Mouse (Mus musculus): ENCODE measurements around the gene Adam19. TPM values are rescaled to one million over a fixed set of nuclear protein-coding genes. Genes with fewer than 3 reads are reported as not detected.
"Not testable (repeated sequence)": the region's sequence is repeated elsewhere in the genome, so short reads cannot be mapped to it uniquely, and the experiment has no call there.

Gene Adam19
- polyA plus RNA-seq, 1 experiment from 2014 or later = 15.2 TPM

DNA sequence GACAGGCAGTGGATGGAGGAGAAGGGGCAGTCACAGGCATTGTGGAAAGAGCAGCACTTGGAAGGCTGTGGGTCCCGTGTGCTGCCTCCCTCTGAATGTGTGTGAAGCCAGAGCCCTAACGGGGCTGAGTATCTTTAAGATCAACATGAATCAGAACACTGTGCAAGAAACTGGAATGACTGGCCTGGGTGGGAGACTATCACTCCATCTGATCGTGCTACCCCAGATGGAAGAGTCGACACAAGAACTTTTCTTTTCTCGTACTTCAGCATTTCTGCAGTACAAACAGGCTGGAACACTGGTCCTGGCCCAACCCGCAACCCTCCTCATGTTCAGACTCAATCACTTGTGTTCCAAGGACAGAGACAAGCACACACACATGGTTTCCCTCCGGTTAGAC, 112.7 kb downstream of the Adam19 start:
- DNase-seq (ENCODE audit: low spot score) (no peak), ATAC-seq (ENCODE audit: low read depth) (no peak)
- peaks cover 11% of the 10 kb centered on the region for H3K27me3 ChIP-seq (replicated peaks; ENCODE audit: control insufficient read depth, insufficient read depth, low read length)
- H3K4me3 ChIP-seq (ENCODE audit: low read depth, low read length) = no peak overlapping the region
- H3K9me3 ChIP-seq (ENCODE audit: control insufficient read depth, low read length) = no peaks in the 10 kb centered on the region
- no peak overlapping the region for H3K27ac ChIP-seq (replicated peaks; ENCODE audit: low read depth, low read length)
- WGBS = 80% methylated on average over 7 of the region's 7 CpGs
- no peaks in the 10 kb centered on the region for H3K36me3 ChIP-seq (ENCODE audit: control insufficient read depth, insufficient read depth, low read length)
- H3K4me2 ChIP-seq (ENCODE audit: low read depth, low read length) = no peak overlapping the region
- H3K9ac ChIP-seq (ENCODE audit: low read depth, low read length) = no peak overlapping the region
- H3K4me1 ChIP-seq (ENCODE audit: control insufficient read depth, insufficient read depth, low read length) = 0 out of 2 replicates have a peak, but pooled peaks cover 3% of the 10 kb centered on the region

DNA sequence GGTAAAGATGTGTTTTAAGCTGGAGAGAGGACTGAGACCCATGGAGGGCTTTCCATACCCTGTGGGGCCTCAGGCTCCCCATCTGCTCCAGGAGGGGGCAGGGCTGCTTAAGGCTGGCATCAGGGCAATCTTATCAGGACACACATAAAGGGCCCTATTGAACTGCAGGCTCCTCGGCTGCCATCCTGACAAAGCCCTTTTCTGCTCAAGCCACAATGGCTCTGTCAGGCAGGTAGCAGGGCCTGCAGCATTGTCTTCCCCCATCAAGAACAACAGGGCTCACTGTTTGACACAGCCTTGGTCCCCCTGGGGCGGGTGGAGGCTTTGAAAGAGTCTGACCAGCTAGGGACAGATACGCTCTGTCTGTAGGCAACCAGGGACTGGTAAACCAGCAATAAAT, 114.1 kb downstream of the Adam19 start:
- no peak overlapping the region for H3K9ac ChIP-seq (ENCODE audit: low read depth, low read length)
- 47% methylated on average over 3 of the region's 3 CpGs for WGBS
- DNase-seq (ENCODE audit: low spot score) (no peak), ATAC-seq (ENCODE audit: low read depth) (no peak)
- H3K4me2 ChIP-seq (ENCODE audit: low read depth, low read length) = no peak overlapping the region
- no peak overlapping the region for H3K27ac ChIP-seq (replicated peaks; ENCODE audit: low read depth, low read length)
- no peak overlapping the region for H3K4me3 ChIP-seq (ENCODE audit: low read depth, low read length)
- H3K27me3 ChIP-seq (replicated peaks; ENCODE audit: control insufficient read depth, insufficient read depth, low read length) = peaks cover 10% of the 10 kb centered on the region
- 0 out of 2 replicates have a peak, but pooled peaks cover 3% of the 10 kb centered on the region for H3K4me1 ChIP-seq (ENCODE audit: control insufficient read depth, insufficient read depth, low read length)
- H3K36me3 ChIP-seq (ENCODE audit: control insufficient read depth, insufficient read depth, low read length) = no peaks in the 10 kb centered on the region
- H3K9me3 ChIP-seq (ENCODE audit: control insufficient read depth, low read length) = no peaks in the 10 kb centered on the region

DNA sequence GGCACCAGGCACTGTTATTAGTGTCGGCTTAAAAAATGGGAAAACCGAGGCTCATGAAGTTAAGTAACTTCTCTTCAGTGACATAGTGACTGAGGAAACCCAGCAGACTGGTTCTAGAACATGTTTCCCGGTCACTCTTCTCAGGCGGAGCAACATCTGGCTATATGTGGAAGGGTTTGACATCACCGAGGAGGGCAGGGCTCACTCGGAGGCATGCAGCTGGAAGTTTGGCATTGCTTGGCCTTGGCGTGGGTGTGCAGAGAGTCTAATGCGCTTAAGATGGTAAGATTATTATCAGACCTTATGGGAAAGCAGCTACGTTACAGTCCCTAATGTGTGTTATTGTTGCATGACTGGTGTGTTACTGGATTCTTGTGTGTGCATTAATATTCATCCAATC, 116.3 kb downstream of the Adam19 start:
- Histone ChIP-seq H3K4me1 (ENCODE audit: control insufficient read depth, insufficient read depth, low read length) (no peaks in the 10 kb centered on the region), H3K9me3 (ENCODE audit: control insufficient read depth, low read length) (no peaks in the 10 kb centered on the region), H3K36me3 (ENCODE audit: control insufficient read depth, insufficient read depth, low read length) (no peaks in the 10 kb centered on the region), H3K27me3 (replicated peaks; ENCODE audit: control insufficient read depth, insufficient read depth, low read length) (no peaks in the 10 kb centered on the region; the same call in 1 of the 2 replicates), H3K27ac (replicated peaks; ENCODE audit: low read depth, low read length) (no peak overlapping the region), H3K4me2 (ENCODE audit: low read depth, low read length) (no peak overlapping the region), H3K9ac (ENCODE audit: low read depth, low read length) (no peak overlapping the region), H3K4me3 (ENCODE audit: low read depth, low read length) (no peak overlapping the region)
- ATAC-seq (ENCODE audit: low read depth) = no peak
- no peak for DNase-seq (ENCODE audit: low spot score)
- 86% methylated on average over 9 of the region's 9 CpGs for WGBS

DNA sequence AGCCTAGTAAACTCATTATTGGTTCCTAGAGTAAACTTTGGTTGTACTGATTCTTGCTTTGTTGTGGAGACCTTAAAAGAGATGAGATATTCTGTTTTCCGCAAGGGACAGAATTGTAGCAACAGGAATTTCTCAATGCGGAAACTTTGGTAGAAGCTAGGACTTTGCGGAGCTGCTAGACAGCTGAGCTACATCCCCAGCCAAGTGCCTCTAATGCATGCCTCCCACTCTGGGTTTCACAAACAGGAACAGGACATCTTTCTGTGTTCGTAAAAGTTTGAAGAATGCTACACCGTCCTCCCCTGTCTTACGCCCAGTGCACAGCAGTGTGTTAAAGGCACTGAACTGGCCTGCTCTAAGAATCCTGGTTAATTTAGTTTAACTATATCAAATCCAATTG, 120.4 kb downstream of the Adam19 start:
- Histone ChIP-seq H3K4me1 (ENCODE audit: control insufficient read depth, insufficient read depth, low read length) (0 out of 2 replicates have a peak, but pooled peaks cover 2% of the 10 kb centered on the region), H3K4me3 (ENCODE audit: low read depth, low read length) (no peak overlapping the region), H3K36me3 (ENCODE audit: control insufficient read depth, insufficient read depth, low read length) (no peaks in the 10 kb centered on the region), H3K27ac (replicated peaks; ENCODE audit: low read depth, low read length) (no peak overlapping the region), H3K4me2 (ENCODE audit: low read depth, low read length) (no peak overlapping the region), H3K9ac (ENCODE audit: low read depth, low read length) (no peak overlapping the region), H3K9me3 (ENCODE audit: control insufficient read depth, low read length) (no peaks in the 10 kb centered on the region), H3K27me3 (replicated peaks; ENCODE audit: control insufficient read depth, insufficient read depth, low read length) (no peaks in the 10 kb centered on the region)
- ATAC-seq (ENCODE audit: low read depth) = no peak
- WGBS = 85% methylated on average over 6 of the region's 6 CpGs
- DNase-seq (ENCODE audit: low spot score) = no peak

DNA sequence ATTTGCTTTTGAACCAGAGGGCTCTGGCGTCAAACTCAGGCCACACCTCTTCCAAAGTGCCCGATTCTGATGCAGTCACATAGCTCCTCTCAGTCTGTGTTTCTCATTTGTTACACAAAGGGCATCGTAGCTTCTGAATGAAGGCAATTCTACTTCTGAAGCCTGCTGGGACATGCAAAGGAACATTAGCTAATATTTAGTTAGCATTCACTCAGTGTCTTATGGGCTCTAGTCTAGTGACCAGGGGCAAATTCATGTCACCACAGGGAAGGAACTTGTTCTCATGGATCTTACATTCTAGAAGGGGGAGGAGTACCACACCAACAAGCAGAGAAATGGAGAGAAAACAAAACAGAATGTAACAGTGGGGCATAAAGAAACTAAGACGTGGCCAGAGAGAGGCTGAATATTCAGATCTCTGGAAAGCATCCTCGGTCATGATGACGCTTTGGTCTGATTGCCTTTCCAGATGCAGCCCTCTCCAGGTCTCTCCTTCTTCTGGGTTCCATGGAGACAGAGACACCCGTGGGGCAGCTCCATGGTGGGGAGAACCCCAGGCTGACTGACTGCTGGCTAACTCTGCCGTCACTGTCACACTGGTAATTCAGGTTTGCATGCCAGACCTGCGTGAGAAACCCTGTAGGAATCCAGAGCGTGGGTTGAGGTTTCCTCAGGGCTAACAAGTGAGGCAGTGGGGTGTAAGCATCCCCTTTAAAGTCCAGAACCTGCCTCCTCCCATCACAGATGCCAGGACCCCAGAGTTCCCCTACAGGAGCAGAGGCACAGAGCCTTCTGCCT, 121.7 kb downstream of the Adam19 start:
- H3K27ac ChIP-seq (replicated peaks; ENCODE audit: low read depth, low read length) = no peak overlapping the region
- H3K4me2 ChIP-seq (ENCODE audit: low read depth, low read length) = no peak overlapping the region
- no peak overlapping the region for H3K9ac ChIP-seq (ENCODE audit: low read depth, low read length)
- ATAC-seq (ENCODE audit: low read depth) (no peak), DNase-seq (ENCODE audit: low spot score) (no peak)
- no peaks in the 10 kb centered on the region for H3K27me3 ChIP-seq (replicated peaks; ENCODE audit: control insufficient read depth, insufficient read depth, low read length)
- no peak overlapping the region for H3K4me3 ChIP-seq (ENCODE audit: low read depth, low read length)
- H3K36me3 ChIP-seq (ENCODE audit: control insufficient read depth, insufficient read depth, low read length) = no peaks in the 10 kb centered on the region
- H3K4me1 ChIP-seq (ENCODE audit: control insufficient read depth, insufficient read depth, low read length) = 0 out of 2 replicates have a peak, but pooled peaks cover 2% of the 10 kb centered on the region
- H3K9me3 ChIP-seq (ENCODE audit: control insufficient read depth, low read length) = no peaks in the 10 kb centered on the region
- 66% methylated on average over 10 of the region's 10 CpGs for WGBS

DNA sequence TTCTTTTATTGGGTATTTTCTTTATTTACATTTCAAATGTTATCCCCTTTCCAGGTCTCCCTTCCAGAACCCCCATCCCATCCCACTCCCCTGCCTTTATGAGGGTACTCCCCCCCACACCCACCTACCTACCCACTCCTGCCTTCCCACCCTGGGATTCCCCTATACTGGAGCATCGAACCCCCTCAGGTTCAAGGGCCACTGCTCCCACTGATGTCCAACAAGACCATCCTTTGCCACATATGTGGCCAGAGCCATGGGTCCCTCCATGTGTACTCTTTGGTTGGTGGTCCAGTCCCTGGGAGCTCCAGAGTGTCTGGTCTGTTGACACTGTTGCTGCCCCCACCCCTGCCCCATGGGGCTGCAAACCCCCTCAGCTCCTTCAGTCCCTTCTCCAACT, 126.2 kb downstream of the Adam19 start:
- not testable (repeated sequence) for H3K4me2 ChIP-seq (ENCODE audit: low read depth, low read length); H3K9ac ChIP-seq (ENCODE audit: low read depth, low read length)
- 93% methylated on average over 1 of the region's 1 CpGs for WGBS

DNA sequence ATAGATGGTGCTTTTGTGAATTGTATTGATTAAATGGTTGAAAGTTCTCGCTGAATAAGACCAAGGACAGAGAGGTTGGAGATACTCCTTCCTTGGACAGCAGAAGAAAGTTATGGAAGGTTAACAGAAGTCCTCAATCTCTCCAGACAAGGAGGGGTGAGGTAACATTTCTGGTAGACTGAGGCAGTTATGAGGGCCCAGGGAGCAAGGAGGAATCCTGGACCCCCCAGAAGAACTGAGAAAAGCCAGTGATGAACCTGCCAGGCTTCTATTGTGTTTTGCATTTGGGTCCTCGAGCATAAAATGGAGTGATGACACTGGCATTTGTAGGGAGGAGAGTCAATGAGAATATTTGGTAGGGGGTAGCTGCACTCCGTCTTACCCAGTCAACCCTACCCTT, 129.2 kb downstream of the Adam19 start:
- no peak overlapping the region for H3K4me3 ChIP-seq (ENCODE audit: low read depth, low read length)
- H3K27me3 ChIP-seq (replicated peaks; ENCODE audit: control insufficient read depth, insufficient read depth, low read length) = no peaks in the 10 kb centered on the region
- no peaks in the 10 kb centered on the region for H3K9me3 ChIP-seq (ENCODE audit: control insufficient read depth, low read length)
- DNase-seq (ENCODE audit: low spot score) (no peak), ATAC-seq (ENCODE audit: low read depth) (no peak)
- H3K36me3 ChIP-seq (ENCODE audit: control insufficient read depth, insufficient read depth, low read length) = no peaks in the 10 kb centered on the region
- peaks cover 15% of the 10 kb centered on the region for H3K4me1 ChIP-seq (ENCODE audit: control insufficient read depth, insufficient read depth, low read length)
- no peak overlapping the region; the same call in 1 of the 2 replicates for H3K27ac ChIP-seq (replicated peaks; ENCODE audit: low read depth, low read length)
- WGBS = 56% methylated on average over 3 of the region's 3 CpGs
- H3K9ac ChIP-seq (ENCODE audit: low read depth, low read length) = no peak overlapping the region
- H3K4me2 ChIP-seq (ENCODE audit: low read depth, low read length) = no peak overlapping the region

More for the DNA sequence above, 126.2 kb downstream of the Adam19 start:
- not testable (repeated sequence) for H3K36me3 ChIP-seq (ENCODE audit: control insufficient read depth, insufficient read depth, low read length); ATAC-seq (ENCODE audit: low read depth); H3K9me3 ChIP-seq (ENCODE audit: control insufficient read depth, low read length); H3K27me3 ChIP-seq (replicated peaks; ENCODE audit: control insufficient read depth, insufficient read depth, low read length); H3K4me1 ChIP-seq (ENCODE audit: control insufficient read depth, insufficient read depth, low read length); H3K27ac ChIP-seq (replicated peaks; ENCODE audit: low read depth, low read length); H3K4me3 ChIP-seq (ENCODE audit: low read depth, low read length); DNase-seq (ENCODE audit: low spot score)

DNA sequence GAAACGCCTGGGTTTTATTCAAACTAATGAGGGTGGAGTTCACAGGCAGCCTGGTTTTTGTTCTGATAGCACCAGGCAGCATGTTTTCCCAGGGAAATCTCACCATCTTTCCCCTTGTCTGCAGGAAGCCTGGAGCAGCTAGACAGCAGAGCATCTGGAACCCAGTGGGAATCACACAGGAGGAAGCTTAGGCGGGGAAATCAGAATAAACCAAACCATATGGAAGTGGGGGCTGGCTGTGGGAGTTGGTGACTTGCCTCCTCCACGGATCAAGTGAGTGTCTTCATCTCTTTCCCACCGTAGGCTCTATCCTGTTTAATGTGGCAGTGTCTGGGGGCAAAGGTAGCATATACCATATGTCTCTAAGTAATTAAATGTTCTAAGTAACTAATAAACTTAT, 129.7 kb downstream of the Adam19 start:
- Histone ChIP-seq H3K9me3 (ENCODE audit: control insufficient read depth, low read length) (no peaks in the 10 kb centered on the region), H3K27ac (replicated peaks; ENCODE audit: low read depth, low read length) (no peak overlapping the region; the same call in 1 of the 2 replicates), H3K9ac (ENCODE audit: low read depth, low read length) (no peak overlapping the region), H3K27me3 (replicated peaks; ENCODE audit: control insufficient read depth, insufficient read depth, low read length) (no peaks in the 10 kb centered on the region), H3K4me1 (ENCODE audit: control insufficient read depth, insufficient read depth, low read length) (peaks cover 15% of the 10 kb centered on the region), H3K4me2 (ENCODE audit: low read depth, low read length) (no peak overlapping the region), H3K4me3 (ENCODE audit: low read depth, low read length) (no peak overlapping the region), H3K36me3 (ENCODE audit: control insufficient read depth, insufficient read depth, low read length) (no peaks in the 10 kb centered on the region)
- WGBS = 15% methylated on average over 4 of the region's 4 CpGs
- DNase-seq (ENCODE audit: low spot score) = peak; percentile 78
- ATAC-seq (ENCODE audit: low read depth) = no peak

DNA sequence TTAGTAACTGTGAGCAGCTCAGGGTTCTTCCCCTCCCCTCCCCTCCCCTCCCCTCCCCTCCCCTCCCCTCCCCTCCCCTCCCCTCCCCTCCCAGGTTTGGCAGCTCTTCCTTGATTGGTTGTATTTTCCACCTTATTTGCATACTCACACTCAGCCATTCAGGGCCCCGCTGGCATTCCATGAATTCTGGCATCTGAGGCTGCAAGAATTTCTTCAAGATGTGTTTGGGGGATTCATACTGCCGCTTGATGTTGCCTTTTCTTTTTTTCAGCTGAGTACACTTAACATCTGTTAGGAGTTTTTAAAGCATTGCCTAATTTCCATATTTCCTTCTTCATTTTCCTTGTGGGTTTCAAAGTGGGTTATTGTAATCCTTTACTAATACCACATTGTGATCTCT, 132.5 kb downstream of the Adam19 start:
- H3K4me2 ChIP-seq (ENCODE audit: low read depth, low read length) = no peak overlapping the region
- peak; percentile 55; the same call in 1 of the 2 replicates for ATAC-seq (ENCODE audit: low read depth)
- H3K9me3 ChIP-seq (ENCODE audit: control insufficient read depth, low read length) = no peaks in the 10 kb centered on the region
- peak; percentile 85 for DNase-seq (ENCODE audit: low spot score)
- peaks cover 15% of the 10 kb centered on the region for H3K4me1 ChIP-seq (ENCODE audit: control insufficient read depth, insufficient read depth, low read length)
- no peak overlapping the region for H3K9ac ChIP-seq (ENCODE audit: low read depth, low read length)
- no peaks in the 10 kb centered on the region for H3K27me3 ChIP-seq (replicated peaks; ENCODE audit: control insufficient read depth, insufficient read depth, low read length)
- WGBS = 35% methylated on average over 1 of the region's 2 CpGs
- no peak overlapping the region for H3K4me3 ChIP-seq (ENCODE audit: low read depth, low read length)
- H3K36me3 ChIP-seq (ENCODE audit: control insufficient read depth, insufficient read depth, low read length) = no peaks in the 10 kb centered on the region
- 0 out of 2 replicates have a peak overlapping the region, but pooled peaks have one; percentile 71 for H3K27ac ChIP-seq (replicated peaks; ENCODE audit: low read depth, low read length)

Measured in embryonic facial prominence, embryonic 14.5 days (tissue).